In the genomic region with DNA sequence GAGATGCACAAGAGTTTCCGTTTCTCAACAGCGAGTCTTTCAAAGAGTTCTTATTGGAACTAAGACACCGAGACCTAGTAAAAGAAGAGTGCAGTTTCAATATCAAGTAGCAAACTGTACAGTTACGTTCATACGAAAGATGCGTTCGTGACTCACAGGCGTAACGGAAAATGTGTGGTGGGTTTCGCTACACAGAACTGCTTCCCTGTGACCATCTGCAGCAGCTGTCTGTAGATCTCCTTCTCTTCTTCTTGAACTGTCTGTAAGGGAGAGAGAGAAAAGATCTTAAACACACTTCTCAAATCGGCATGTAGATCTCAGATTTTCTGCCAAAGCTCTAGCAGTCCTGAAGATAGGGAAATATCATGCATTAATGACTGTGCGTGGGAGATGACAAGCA, we compare ENCODE assay signal across 20 mouse cellular contexts. TPM values are rescaled to one million over a fixed set of nuclear protein-coding genes. Genes with fewer than 3 reads are reported as not detected.
DNase-seq lines count a peak whose midpoint lies in the region; ATAC-seq and TF ChIP-seq lines count a peak whose summit lies in the region.
"Had no signal": no experiment of that assay in that cellular context is flagged by ENCODE, and none has a peak within 500 bp of the region (broad histone marks: within the 10 kb centered on the region; RNA-seq: fewer than 3 reads in every experiment).

No protein-coding gene starts in this region.

- H3K4me3 ChIP-seq in thymus, adult 2 months (ENCODE audit: control insufficient read depth, insufficient read depth, low read length): no peak overlapping the region
- H3K4me3 ChIP-seq: embryonic facial prominence, embryonic 12.5 days; forebrain, embryonic 12.5 days; gastrocnemius, adult 2 months; heart, embryonic 13.5 days; limb, embryonic 13.5 days; liver, embryonic 12.5 days; midbrain, embryonic 12.5 days had no signal

- peak overlapping the region; percentile 97 for H3K27ac ChIP-seq in thymus, adult 2 months (ENCODE audit: control insufficient read depth, insufficient read depth, low read length)
- H3K27ac ChIP-seq: embryonic facial prominence, embryonic 12.5 days; forebrain, embryonic 12.5 days; gastrocnemius, adult 2 months; heart, embryonic 13.5 days; hindbrain, embryonic 14.5 days; limb, embryonic 13.5 days; liver, embryonic 12.5 days; midbrain, embryonic 12.5 days had no signal

- H3K27me3 ChIP-seq in thymus, adult 2 months (ENCODE audit: control insufficient read depth, insufficient read depth, low read length): no peaks in the 10 kb centered on the region
- H3K27me3 ChIP-seq: embryonic facial prominence, embryonic 12.5 days; forebrain, embryonic 12.5 days; heart, embryonic 13.5 days; limb, embryonic 13.5 days; liver, embryonic 12.5 days; midbrain, embryonic 12.5 days had no signal

- 73% methylated on average over 12 of the region's 12 CpGs for WGBS in thymus, adult 2 months

- intact Hi-C loops in heart, postnatal 36 days (cut with DNase I): no loop called here

- peak; percentile 69 for ATAC-seq in activated CD4-positive, CD25-positive, alpha-beta regulatory T cell, adult 4 months
- ATAC-seq: intestine, postnatal 0 days; liver, embryonic 12.5 days had no signal

- H3K36me3 ChIP-seq in thymus, adult 2 months (ENCODE audit: control insufficient read depth, insufficient read depth, low read length): peaks cover 54% of the 10 kb centered on the region

- TF ChIP-seq CTCF in thymus, adult 2 months (IDR thresholded peaks at IDR 0.05; ENCODE audit: borderline replicate concordance, control insufficient read depth, extremely low read depth, insufficient read depth, low read length, poor library complexity): no peak

- peaks cover 22% of the 10 kb centered on the region for H3K4me1 ChIP-seq in thymus, adult 2 months (replicated peaks; ENCODE audit: control insufficient read depth, insufficient read depth, low read length)
- H3K4me1 ChIP-seq: embryonic facial prominence, embryonic 12.5 days; forebrain, embryonic 12.5 days; limb, embryonic 13.5 days; liver, embryonic 12.5 days; midbrain, embryonic 12.5 days had no signal

- TF ChIP-seq POLR2A in thymus, adult 2 months (IDR thresholded peaks at IDR 0.05; ENCODE audit: control insufficient read depth, extremely low read depth, insufficient read depth, low read length, poor library complexity): no peak

- DNase-seq in heart, adult 11 months: peak; percentile 55
- DNase-seq in heart, postnatal 36 days: no peak
- DNase-seq in thymus, adult 2 months: peak; percentile 44
- DNase-seq in thymus, postnatal 4 days: peak; percentile 56
- DNase-seq in gastrocnemius, postnatal 25 days: no peak
- DNase-seq in right cerebral cortex, postnatal 36 days (ENCODE audit: low spot score in 2 of 2): no peak
- DNase-seq: heart, postnatal 4 days; kidney, postnatal 4 days; layer of hippocampus, adult 9-11 months; lung, adult 18-20 months had no signal

RNA-seq across cellular contexts. Expression of a gene that starts 25.8 kb away (rescaled TPM):
- total RNA-seq in heart, postnatal 36 days (2021): 100 to 1,000 TPM; 876 to 924 TPM
- polyA plus RNA-seq in activated CD4-positive, CD25-positive, alpha-beta regulatory T cell, adult 4 months (2017; shearing (Covaris generic)): 1 to 10 TPM; 5.0 to 6.8 TPM
- polyA plus RNA-seq in thymus, adult 2 months (2012; rRNA removed): 24.3 and 44.9 TPM in 2 replicates
- 1,000 to 10,000 TPM; 2,083 to 2,117 TPM for total RNA-seq in gastrocnemius, postnatal 25 days (2021)

RNA-seq across cellular contexts. Expression of a gene that starts 26.9 kb away (rescaled TPM):
- total RNA-seq in heart, postnatal 36 days (2021): 10 to 100 TPM in 1 of 2 experiments, 1 to 10 TPM in 1; 9.9 to 11.3 TPM
- polyA plus RNA-seq in activated CD4-positive, CD25-positive, alpha-beta regulatory T cell, adult 4 months (2017; shearing (Covaris generic)): 10 to 100 TPM; 27.5 to 31.6 TPM
- 42.5 and 43.6 TPM in 2 replicates for polyA plus RNA-seq in thymus, adult 2 months (2012; rRNA removed)
- total RNA-seq in gastrocnemius, postnatal 25 days (2021): 1 to 10 TPM; 6.7 to 6.9 TPM

Comparison
In these comparisons a context has a peak if more than half of its experiments do, and no peak if none do; other contexts are left out.
1. DNase-seq: peak in heart, adult 11 months (single experiment), thymus, adult 2 months (single experiment) and thymus, postnatal 4 days (single experiment); none in heart, postnatal 36 days (0 of 2), gastrocnemius, postnatal 25 days (single experiment) and right cerebral cortex, postnatal 36 days (0 of 2).